Mouse (Mus musculus): Measurements from ENCODE around the gene Impg2.

DNA sequence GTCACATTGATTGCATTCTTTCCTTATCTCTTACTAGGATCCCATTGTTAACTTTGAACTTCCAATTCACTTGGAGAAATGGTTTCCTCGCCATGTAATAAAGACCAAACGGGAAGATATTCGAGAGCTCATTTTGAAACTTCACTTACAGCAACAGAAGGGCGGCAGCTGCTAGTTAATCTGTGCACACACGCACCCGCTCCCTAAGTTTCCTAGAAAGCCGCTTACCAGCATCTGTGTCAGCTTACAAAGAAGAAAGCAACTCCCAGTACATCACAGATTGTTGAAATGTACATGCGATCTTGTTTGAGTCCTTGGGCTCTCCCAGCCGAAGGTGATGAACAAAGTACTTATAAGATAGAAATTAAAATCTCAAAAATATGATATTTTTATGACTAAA lies 15.9 kb upstream of the Impg2 start:
- no peak for TF ChIP-seq POLR2A (IDR thresholded peaks at IDR 0.05; ENCODE audit: low read depth, low read length)
- no peak for TF ChIP-seq CTCF (IDR thresholded peaks at IDR 0.05; ENCODE audit: extremely low read depth, insufficient read depth, insufficient read length, insufficient replicate concordance)
